Mouse (Mus musculus): Measurements from ENCODE around the gene Sgcd.
"Not testable (repeated sequence)": the region's sequence is repeated elsewhere in the genome, so short reads cannot be mapped to it uniquely, and the experiment has no call there.

- not testable (repeated sequence) for TF ChIP-seq CTCF (IDR thresholded peaks at IDR 0.05; ENCODE audit: borderline replicate concordance, extremely low read depth, insufficient read depth, insufficient read length); POLR2A (IDR thresholded peaks at IDR 0.05; ENCODE audit: borderline replicate concordance, extremely low read depth, insufficient read depth, insufficient read length, poor library complexity, severe bottlenecking)
These were observed 225.2 kb downstream of the Sgcd start for GRCm38 (mm10) chr11:47763569-47763968.
